Mouse (Mus musculus) kidney, adult 9 months (tissue): ENCODE measurements around the gene E2f2.
A peak's percentile ranks its signal among the peaks of the same experiment; 100 is the strongest.

Experiments used
- DNase-seq: peaks from one replicate; pipeline ENCODE4 v3.0.0; 2022

The E2f2 gene

DNA sequence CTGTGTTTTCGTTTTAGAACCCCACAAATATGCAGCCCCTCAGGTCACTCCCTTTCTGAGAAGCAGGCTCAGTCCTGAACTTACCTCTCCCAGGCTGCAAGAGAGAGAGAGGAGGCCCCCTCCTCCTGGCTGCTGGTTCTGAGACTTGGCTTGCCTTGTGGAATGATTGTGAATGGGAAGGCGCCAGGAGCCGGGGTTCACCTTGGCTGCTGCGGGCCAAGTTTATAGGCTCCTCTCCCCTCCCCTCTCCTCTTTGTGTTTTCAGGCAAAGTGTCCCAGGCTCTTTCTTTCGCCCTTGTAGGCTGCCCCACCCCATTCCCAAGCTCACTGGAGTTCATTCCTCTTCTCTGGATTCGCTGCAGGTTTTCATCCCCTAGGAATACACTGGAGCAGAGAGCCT, 34.7 kb downstream of the E2f2 start:
- peak; percentile 32 for DNase-seq

GRCm38 (mm10) chr4:136210931-136211330, 38.7 kb downstream of the E2f2 start:
- DNase-seq: no peak

DNA sequence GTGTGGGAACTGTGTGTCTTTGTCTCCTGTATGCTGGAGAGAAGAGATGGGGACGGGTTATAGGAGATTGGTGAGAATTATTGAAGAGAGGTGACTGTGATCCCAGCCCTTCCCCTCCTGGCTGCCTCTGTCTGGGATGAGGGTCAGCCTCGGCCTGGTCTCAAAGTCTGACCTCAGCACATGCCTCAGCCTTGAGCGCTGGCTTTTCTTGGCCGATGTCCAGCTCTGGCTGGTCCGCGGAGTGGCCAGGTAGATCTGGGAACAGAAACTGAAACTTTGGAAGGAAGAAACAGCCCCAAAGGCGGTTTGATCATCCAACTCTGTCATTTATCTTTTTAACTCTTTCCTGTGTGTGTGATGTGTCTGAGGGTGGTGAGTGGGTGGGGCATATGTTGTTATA, 41.4 kb downstream of the E2f2 start:
- peak; percentile 84 for DNase-seq

GRCm38 (mm10) chr4:136214828-136215227, 42.6 kb downstream of the E2f2 start:
- peak; percentile 47 for DNase-seq

DNA sequence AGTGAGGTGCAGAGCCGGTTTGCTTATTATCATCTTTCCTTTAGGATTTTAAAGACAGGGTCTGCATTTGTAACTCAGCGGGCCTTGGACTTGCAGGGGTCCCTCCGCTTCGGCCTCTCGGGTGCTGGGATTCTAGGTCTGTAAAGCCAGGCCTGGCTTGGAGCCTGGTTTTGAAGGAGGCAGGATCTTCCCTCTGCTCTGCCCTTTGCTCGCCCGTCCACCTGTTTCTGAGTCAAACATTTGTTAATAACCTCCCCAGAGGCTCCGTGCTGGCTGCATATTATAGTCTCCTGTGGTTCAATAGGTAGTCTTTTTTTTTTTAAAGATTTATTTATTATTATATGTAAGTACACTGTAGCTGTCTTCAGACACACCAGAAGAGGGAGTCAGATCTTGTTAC, 43.4 kb downstream of the E2f2 start:
- peak; percentile 67 for DNase-seq

DNA sequence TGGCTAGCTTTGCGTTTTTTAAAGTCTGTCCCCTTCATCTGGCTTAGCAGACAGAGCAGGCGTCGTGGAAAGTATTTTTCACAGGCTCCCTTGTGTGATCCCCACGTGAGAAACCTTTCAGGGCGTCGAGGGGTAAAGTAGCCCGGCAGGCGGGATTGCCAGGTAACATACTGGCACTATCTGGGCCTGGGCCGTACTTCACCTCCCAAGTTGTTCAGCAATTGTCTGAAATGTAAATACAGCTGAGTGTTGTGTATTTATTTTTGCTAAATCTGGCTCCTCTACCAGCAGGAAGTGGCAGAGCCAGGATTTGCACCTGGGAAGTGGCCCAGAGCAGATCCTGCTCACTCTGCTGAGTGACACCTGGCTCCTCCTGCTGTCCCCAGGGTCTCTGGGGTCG, 44.9 kb downstream of the E2f2 start:
- no peak for DNase-seq

GRCm38 (mm10) chr4:136218595-136219214, 46.5 kb downstream of the E2f2 start:
- DNase-seq: peak; percentile 59

GRCm38 (mm10) chr4:136220133-136220775, 48.1 kb downstream of the E2f2 start:
- no peak for DNase-seq

DNA sequence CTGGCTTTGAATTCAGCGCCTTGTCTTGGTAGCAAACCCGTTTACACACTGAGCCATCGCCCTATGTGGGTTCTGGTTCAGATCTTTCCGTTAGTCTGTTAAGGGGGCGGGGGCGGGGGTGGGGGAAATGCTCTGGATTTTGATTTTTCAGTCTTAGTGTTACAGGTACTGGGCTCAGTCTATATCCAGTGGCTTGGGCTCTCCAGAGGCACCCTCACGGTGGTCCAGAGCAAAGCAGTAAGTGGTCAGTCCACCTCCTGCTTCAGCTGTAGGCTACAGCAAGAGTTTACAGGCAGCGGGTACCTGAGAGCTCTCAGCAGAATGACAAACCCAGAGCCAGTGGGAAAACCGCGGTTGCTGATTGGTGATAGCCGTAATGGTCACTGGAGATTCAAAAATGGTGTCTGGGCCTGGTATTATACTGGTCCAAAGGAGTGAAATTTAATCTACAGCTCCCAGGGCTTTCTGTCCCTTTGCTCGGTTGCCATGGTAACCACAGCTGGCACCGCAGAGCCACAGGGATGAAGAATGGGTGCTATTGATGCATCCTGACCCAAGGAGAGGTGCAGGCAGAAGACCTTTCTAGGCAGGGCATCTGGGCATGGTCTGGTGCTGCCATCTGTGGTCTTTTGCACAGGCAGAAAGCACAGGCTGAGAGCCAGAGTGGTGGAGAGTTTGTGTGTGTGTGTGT, 51.5 kb downstream of the E2f2 start:
- no peak for DNase-seq

- no peak for DNase-seq
These were observed 52.0 kb downstream of the E2f2 start for GRCm38 (mm10) chr4:136224240-136224559.

GRCm38 (mm10) chr4:136224677-136225460, 52.7 kb downstream of the E2f2 start:
- DNase-seq: no peak

GRCm38 (mm10) chr4:136227408-136227807, 55.2 kb downstream of the E2f2 start:
- DNase-seq: no peak

DNA sequence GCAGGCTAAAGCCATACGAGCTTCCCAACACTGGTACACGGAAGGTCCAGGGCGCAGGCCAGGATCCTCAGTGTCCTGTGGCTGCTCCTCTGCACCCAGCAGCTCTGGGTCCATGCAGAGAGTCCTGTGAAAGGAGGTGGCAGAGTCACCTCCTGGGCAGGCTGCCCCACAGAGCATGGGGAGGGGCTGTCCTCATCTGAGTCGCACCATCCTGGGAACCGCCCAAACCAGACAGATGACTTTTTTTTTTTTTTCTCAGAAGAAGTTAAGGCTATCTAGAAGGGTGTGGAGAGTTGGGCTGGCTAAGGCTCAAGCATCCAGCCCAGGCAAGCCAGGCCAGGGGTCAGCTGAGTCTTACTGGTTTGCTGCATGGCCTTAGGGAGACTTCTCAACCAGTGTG, 56.4 kb downstream of the E2f2 start:
- DNase-seq: no peak

DNA sequence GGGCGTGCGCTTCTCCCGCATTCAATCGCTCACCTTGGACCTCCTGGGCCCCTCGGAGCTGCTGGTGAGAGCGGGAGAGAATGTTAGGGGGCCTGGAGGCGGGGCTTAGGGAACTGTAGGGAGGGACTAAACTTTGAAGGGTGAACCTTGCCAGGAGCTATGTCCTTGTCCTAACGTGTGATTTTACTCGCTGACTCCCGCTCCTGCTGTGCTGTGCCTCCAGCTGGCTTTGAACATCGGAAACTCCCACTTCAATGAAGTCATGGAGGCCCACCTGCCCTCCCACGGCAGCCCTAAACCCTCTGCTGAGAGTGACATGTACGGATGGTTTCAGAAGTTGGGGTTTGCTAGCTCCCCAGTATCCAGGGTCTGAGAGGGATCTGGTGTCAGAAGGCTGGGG, 66.5 kb downstream of the E2f2 start:
- DNase-seq: no peak

DNA sequence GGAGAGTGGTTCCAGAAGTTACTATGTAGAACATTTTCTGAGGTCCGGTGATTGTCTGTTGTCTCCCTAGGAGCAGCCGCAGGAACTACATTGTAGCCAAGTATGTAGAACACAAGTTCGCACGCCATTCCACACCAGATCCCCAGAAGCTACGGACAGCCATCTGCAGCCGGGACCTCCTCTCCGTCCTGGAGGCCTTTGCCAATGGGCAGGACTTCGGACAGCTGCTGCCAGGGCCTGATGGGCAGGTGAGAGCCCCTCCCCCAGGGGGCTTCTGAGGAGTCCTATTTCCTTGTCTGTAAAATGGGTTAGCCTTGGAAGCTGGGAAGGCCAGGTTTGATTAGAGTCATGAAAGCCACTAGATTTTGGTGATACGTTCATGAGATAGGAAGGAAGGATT, 66.9 kb downstream of the E2f2 start:
- DNase-seq: no peak

GRCm38 (mm10) chr4:136239622-136240021, 67.4 kb downstream of the E2f2 start:
- DNase-seq: peak; percentile 87

DNA sequence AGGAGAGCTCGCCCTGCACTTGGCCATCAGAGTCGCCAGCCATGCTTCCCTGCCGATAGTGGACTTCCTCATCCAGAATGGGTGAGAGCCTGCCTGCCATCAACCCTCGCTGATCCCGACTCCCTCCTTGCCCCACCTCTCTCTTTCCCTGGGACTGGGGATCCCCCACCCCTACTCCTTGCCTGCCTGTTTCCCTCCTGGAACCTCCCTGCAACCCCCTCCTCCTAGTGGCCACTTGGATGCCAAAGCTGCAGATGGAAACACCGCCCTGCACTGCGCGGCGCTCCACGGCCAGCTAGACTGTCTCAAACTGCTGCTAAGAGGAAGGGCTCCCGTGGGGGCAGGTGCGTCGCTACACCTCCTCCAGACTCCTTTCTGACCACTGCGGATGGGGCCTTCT, 67.9 kb downstream of the E2f2 start:
- no peak for DNase-seq

- DNase-seq: no peak
These were observed 68.8 kb downstream of the E2f2 start for GRCm38 (mm10) chr4:136240955-136241354.

DNA sequence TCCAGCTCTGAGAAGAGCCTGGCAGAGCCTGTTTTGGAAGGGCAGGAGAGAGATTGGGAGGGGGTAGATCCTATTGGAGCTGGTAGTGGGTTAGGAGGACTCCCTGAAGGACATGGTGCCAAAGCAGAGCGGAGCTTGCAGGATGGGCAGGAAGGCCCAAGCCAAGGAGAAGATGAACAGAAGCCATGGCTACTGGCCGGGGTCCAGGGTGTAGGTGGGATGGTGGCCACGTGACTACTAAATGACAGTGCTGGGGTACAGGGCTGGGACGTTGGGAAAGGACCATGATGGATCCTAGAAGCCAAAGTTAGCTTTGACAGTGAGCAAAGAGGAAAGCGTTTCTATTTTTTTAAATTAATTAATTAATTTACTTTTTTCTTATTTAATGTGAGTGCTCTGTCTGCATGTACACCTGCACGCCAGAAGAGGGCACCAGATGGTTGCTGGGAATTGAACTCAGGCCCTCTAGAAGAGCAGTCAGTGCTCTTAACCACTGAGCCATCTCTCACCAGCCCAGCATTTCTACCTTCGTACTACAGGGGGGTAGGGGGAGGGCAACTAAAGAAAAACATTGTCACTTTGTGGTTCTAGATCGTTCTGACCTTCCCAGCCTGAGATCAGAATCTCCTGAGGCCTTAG, 70.0 kb downstream of the E2f2 start:
- DNase-seq: peak; percentile 44

DNA sequence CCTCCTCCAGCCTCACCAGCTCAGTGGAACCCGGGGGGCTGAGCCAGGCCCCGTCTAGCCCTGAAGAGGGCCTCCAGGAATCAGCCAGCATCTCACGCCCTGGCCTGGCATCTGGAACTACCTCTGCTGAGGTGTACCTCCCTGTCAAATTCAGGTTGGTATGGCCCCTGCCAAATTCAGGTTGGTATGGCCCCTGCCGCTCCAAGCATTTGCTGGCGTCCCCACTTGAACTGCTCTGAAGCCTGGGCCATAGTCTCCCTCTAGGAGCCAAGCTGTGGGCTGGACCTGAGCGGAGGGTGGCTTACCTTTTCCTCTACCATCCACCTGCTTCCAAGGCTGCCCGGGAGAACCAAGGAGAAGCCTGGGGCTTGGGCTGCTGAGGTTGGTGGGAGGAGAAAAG, 70.5 kb downstream of the E2f2 start:
- DNase-seq: no peak

- no peak for DNase-seq
These were observed 72.0 kb downstream of the E2f2 start for GRCm38 (mm10) chr4:136244208-136244607.
